In genomic region chr5:17576069-17576468, GRCm38 (mm10) we compare ENCODE assay signal across 8 mouse cellular contexts. TPM values are rescaled to one million over a fixed set of nuclear protein-coding genes. Genes with fewer than 3 reads are reported as not detected.
DNase-seq lines count a peak whose midpoint lies in the region; ATAC-seq and TF ChIP-seq lines count a peak whose summit lies in the region.

No protein-coding gene starts in this region.

- H3K27ac ChIP-seq in forebrain, embryonic 14.5 days (ENCODE audit: low read depth, low read length) = no peak overlapping the region
- no peak overlapping the region for H3K27ac ChIP-seq in forebrain, embryonic 12.5 days

- H3K27me3 ChIP-seq in forebrain, embryonic 14.5 days (replicated peaks; ENCODE audit: control insufficient read depth, insufficient read depth, low read length) = no peaks in the 10 kb centered on the region
- no peaks in the 10 kb centered on the region for H3K27me3 ChIP-seq in forebrain, embryonic 12.5 days

- H3K4me3 ChIP-seq in forebrain, embryonic 14.5 days (ENCODE audit: low read depth, low read length) = peak overlapping the region; percentile 66
- H3K4me3 ChIP-seq in forebrain, embryonic 12.5 days (replicated peaks) = no peak overlapping the region
- H3K4me3 ChIP-seq in lung, adult 2 months (replicated peaks; ENCODE audit: extremely low read depth, low read depth, low read length) = peak overlapping the region; percentile 58

- no peaks in the 10 kb centered on the region for H3K9me3 ChIP-seq in forebrain, embryonic 14.5 days (replicated peaks; ENCODE audit: control insufficient read depth, low read length)
- H3K9me3 ChIP-seq in forebrain, embryonic 12.5 days = no peaks in the 10 kb centered on the region

- H3K36me3 ChIP-seq in forebrain, embryonic 14.5 days (ENCODE audit: control insufficient read depth, insufficient read depth, low read length) = no peaks in the 10 kb centered on the region
- H3K36me3 ChIP-seq in forebrain, embryonic 12.5 days (replicated peaks) = no peaks in the 10 kb centered on the region

- H3K9ac ChIP-seq in forebrain, embryonic 14.5 days (ENCODE audit: low read length) = no peak overlapping the region
- H3K9ac ChIP-seq in forebrain, embryonic 12.5 days = no peak overlapping the region

- TF ChIP-seq CTCF in lung, adult 2 months (IDR thresholded peaks at IDR 0.05; ENCODE audit: insufficient read depth, low read length) = no peak

- 48% methylated on average over 2 of the region's 2 CpGs for WGBS in forebrain, embryonic 14.5 days
- 58% methylated on average over 2 of the region's 2 CpGs for WGBS in forebrain, embryonic 12.5 days
- 29% methylated on average over 2 of the region's 2 CpGs for WGBS in lung, adult 2 months

- H3K4me2 ChIP-seq in forebrain, embryonic 14.5 days (ENCODE audit: low read length) = peak overlapping the region; percentile 83
- H3K4me2 ChIP-seq in forebrain, embryonic 12.5 days = no peak overlapping the region

- no peak for TF ChIP-seq POLR2A in lung, adult 2 months (IDR thresholded peaks at IDR 0.05; ENCODE audit: borderline replicate concordance, extremely low read depth, low read depth, low read length)

- no peak for ATAC-seq in forebrain, embryonic 14.5 days
- no peak for ATAC-seq in forebrain, embryonic 12.5 days (ENCODE audit: low FRiP score)

- DNase-seq in forebrain, embryonic 14.5 days (ENCODE audit: low spot score) = peak; percentile 12
- DNase-seq in lung, adult 2 months = no peak
- no peak for DNase-seq in lung, postnatal 14 days
- DNase-seq in kidney, postnatal 14 days = peak; percentile 22
- DNase-seq in skeletal muscle tissue, adult 2 months (ENCODE audit: low read depth, low spot score) = peak; percentile 49
- no peak for DNase-seq in embryo, embryonic 11 days
- DNase-seq in left cerebral cortex, adult 9 months (ENCODE audit: low spot score in 2 of 2) = no peak

- 0 out of 2 replicates have a peak, but pooled peaks cover 3% of the 10 kb centered on the region for H3K4me1 ChIP-seq in forebrain, embryonic 14.5 days (ENCODE audit: control insufficient read depth, insufficient read depth, low read length)
- H3K4me1 ChIP-seq in forebrain, embryonic 12.5 days = no peaks in the 10 kb centered on the region; the same call in 1 of the 2 replicates
- no peaks in the 10 kb centered on the region; the same call in none of the 2 replicates for H3K4me1 ChIP-seq in lung, adult 2 months (ENCODE audit: control insufficient read depth, insufficient read depth, low read length)

RNA-seq across cellular contexts. Expression of gene Sema3c, which starts 2.0 kb away (rescaled TPM):
- 19.8 and 26.8 TPM in 2 replicates for polyA plus RNA-seq in forebrain, embryonic 14.5 days (2014; fragmentation: Nextera tagmentation; extraction: Ambion mirVana)
- polyA plus RNA-seq in forebrain, embryonic 12.5 days (2016; fragmentation: Nextera tagmentation; extraction: Ambion mirVana) = 15.4 and 21.6 TPM in 2 replicates
- 61.0 and 75.4 TPM in 2 replicates for polyA plus RNA-seq in lung, adult 2 months (2012; rRNA removed)

Comparison
In these comparisons a context has a peak if more than half of its experiments do, and no peak if none do; other contexts are left out.
1. DNase-seq: peak in forebrain, embryonic 14.5 days (single experiment), kidney, postnatal 14 days (single experiment) and skeletal muscle tissue, adult 2 months (single experiment); none in lung, adult 2 months (single experiment), lung, postnatal 14 days (single experiment), embryo, embryonic 11 days (single experiment) and left cerebral cortex, adult 9 months (0 of 2).